Mouse (Mus musculus): Measurements from ENCODE around the gene Ddx4. TPM values are rescaled to one million over a fixed set of nuclear protein-coding genes. Genes with fewer than 3 reads are reported as not detected.

Gene Ddx4
- polyA plus RNA-seq, 1 experiment from 2014 or later: 0.99 TPM

- H3K9ac ChIP-seq (ENCODE audit: low read depth, low read length): no peak overlapping the region
- no peak overlapping the region for H3K4me2 ChIP-seq (ENCODE audit: low read depth, low read length)
- no peaks in the 10 kb centered on the region for H3K27me3 ChIP-seq (replicated peaks; ENCODE audit: control insufficient read depth, insufficient read depth, low read length)
- no peaks in the 10 kb centered on the region for H3K4me1 ChIP-seq (ENCODE audit: control insufficient read depth, insufficient read depth, low read length)
- no peak overlapping the region for H3K27ac ChIP-seq (replicated peaks; ENCODE audit: low read depth, low read length)
- H3K36me3 ChIP-seq (ENCODE audit: control insufficient read depth, insufficient read depth, low read length): peaks cover 10% of the 10 kb centered on the region
- no peaks in the 10 kb centered on the region for H3K9me3 ChIP-seq (ENCODE audit: control insufficient read depth, low read length)
- peak; percentile 88 for ATAC-seq (ENCODE audit: low read depth)
- H3K4me3 ChIP-seq (ENCODE audit: low read depth, low read length): no peak overlapping the region
- peak; percentile 95 for DNase-seq (ENCODE audit: low spot score)
- WGBS: 10% methylated on average over 9 of the region's 9 CpGs
These were observed 21.7 kb upstream of the Ddx4 start for GRCm38 (mm10) chr13:112673899-112674447.

DNA sequence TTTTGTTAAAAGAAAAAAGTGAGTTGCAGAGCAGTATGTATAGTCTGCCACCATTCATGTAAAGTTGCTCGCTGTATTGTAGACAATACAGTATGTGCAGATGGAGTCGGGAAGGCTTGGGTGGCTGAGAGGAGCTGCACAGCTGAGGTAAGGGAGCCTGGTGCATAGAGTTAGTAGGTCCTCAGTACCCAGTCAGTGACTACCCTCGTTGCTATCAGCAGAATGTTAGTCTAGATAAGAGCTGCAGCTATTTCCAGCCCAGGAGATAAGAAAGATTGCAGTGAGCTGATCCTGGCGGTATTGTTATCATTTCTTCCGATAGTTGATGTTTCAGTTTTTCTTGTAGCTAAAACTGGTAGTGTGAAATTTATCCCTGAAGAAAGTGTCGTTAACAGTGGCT lies 20.5 kb upstream of the Ddx4 start:
- Histone ChIP-seq H3K9ac (ENCODE audit: low read depth, low read length) (no peak overlapping the region), H3K27me3 (replicated peaks; ENCODE audit: control insufficient read depth, insufficient read depth, low read length) (no peaks in the 10 kb centered on the region), H3K9me3 (ENCODE audit: control insufficient read depth, low read length) (no peaks in the 10 kb centered on the region), H3K4me2 (ENCODE audit: low read depth, low read length) (no peak overlapping the region), H3K4me3 (ENCODE audit: low read depth, low read length) (no peak overlapping the region), H3K27ac (replicated peaks; ENCODE audit: low read depth, low read length) (no peak overlapping the region), H3K4me1 (ENCODE audit: control insufficient read depth, insufficient read depth, low read length) (no peaks in the 10 kb centered on the region), H3K36me3 (ENCODE audit: control insufficient read depth, insufficient read depth, low read length) (peaks cover 10% of the 10 kb centered on the region)
- ATAC-seq (ENCODE audit: low read depth) (no peak), DNase-seq (ENCODE audit: low spot score) (no peak)
- 84% methylated on average over 6 of the region's 6 CpGs for WGBS

DNA sequence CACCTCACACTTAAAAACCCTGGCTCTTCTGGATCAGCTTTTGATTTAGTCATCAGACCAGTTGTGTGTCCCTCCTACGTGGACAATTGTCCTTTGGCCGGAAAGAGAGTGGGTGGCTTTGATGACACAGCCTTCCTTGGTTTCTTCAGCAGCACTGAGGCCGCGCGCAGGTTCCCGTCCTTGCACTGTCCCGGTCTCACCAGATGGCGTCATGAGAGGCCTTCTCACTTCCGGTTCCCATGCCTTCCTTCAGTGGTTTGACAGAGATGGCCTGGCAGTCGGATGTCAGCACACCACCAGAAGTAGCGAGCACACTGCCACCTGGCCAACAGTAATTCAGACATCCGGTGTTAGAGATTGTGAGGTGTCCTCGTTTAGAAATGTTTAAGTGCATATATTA lies 19.4 kb upstream of the Ddx4 start:
- Histone ChIP-seq H3K4me3 (ENCODE audit: low read depth, low read length) (no peak overlapping the region), H3K4me1 (ENCODE audit: control insufficient read depth, insufficient read depth, low read length) (no peaks in the 10 kb centered on the region), H3K36me3 (ENCODE audit: control insufficient read depth, insufficient read depth, low read length) (peaks cover 10% of the 10 kb centered on the region), H3K4me2 (ENCODE audit: low read depth, low read length) (no peak overlapping the region), H3K9ac (ENCODE audit: low read depth, low read length) (no peak overlapping the region), H3K27me3 (replicated peaks; ENCODE audit: control insufficient read depth, insufficient read depth, low read length) (no peaks in the 10 kb centered on the region), H3K9me3 (ENCODE audit: control insufficient read depth, low read length) (no peaks in the 10 kb centered on the region), H3K27ac (replicated peaks; ENCODE audit: low read depth, low read length) (no peak overlapping the region)
- DNase-seq (ENCODE audit: low spot score): no peak
- no peak for ATAC-seq (ENCODE audit: low read depth)
- 70% methylated on average over 13 of the region's 13 CpGs for WGBS

DNA sequence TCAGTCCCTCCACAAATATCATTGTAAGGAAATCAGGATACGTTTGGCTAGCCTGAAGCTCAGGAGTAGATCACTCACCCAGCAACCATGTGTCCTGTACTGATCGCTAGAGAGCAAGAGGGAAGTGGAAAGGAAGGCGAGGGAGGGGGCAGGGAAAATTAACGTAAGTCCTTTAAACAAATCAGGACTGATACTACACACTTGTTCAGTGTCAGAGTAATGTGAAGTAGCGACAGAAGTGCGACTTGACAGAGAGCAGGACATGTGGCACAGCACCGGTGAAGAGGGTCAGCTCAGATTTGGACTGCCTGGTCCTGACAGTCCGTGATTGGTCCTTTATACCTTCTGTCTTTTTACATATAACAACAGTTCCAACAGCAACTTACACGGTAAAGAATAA lies 14.9 kb upstream of the Ddx4 start:
- Histone ChIP-seq H3K4me3 (ENCODE audit: low read depth, low read length) (no peak overlapping the region), H3K4me2 (ENCODE audit: low read depth, low read length) (no peak overlapping the region), H3K36me3 (ENCODE audit: control insufficient read depth, insufficient read depth, low read length) (peaks cover 10% of the 10 kb centered on the region), H3K27me3 (replicated peaks; ENCODE audit: control insufficient read depth, insufficient read depth, low read length) (no peaks in the 10 kb centered on the region), H3K9ac (ENCODE audit: low read depth, low read length) (no peak overlapping the region), H3K9me3 (ENCODE audit: control insufficient read depth, low read length) (no peaks in the 10 kb centered on the region), H3K27ac (replicated peaks; ENCODE audit: low read depth, low read length) (no peak overlapping the region), H3K4me1 (ENCODE audit: control insufficient read depth, insufficient read depth, low read length) (no peaks in the 10 kb centered on the region)
- DNase-seq (ENCODE audit: low spot score) (no peak), ATAC-seq (ENCODE audit: low read depth) (no peak)
- 76% methylated on average over 9 of the region's 9 CpGs for WGBS

DNA sequence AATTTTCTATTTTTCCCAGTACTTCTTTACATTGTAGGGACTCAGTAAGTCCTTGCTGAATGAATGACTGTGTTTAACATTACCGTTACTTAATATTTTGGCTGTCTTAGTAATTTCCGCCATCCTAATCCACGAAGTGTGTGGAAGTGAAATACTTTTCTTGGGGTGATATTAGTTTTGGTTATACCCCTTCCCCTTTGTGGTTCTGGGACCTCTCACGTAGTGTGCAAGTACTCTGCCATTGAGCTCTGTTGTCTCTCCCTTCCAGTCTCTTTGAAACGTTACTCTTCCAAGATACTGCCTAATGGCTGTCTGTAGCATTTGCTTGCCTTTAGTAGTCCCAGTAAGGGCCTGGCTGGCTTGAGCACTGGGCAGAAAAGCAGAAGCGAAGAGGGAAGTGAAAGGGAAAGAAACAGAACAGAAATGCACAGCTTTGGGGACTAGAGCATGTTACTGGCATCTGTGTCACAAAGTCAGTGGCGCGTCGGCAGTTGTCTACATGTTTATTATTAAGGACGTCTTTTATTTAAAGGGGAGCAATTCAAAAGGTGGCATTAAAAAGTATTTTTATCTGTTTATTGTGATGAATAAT lies 14.3 kb upstream of the Ddx4 start:
- no peaks in the 10 kb centered on the region for H3K27me3 ChIP-seq (replicated peaks; ENCODE audit: control insufficient read depth, insufficient read depth, low read length)
- WGBS: 85% methylated on average over 10 of the region's 10 CpGs
- no peak for DNase-seq (ENCODE audit: low spot score)

GRCm38 (mm10) chr13:112661687-112662086 lies 9.4 kb upstream of the Ddx4 start:
- no peak for DNase-seq (ENCODE audit: low spot score)
- 75% methylated on average over 2 of the region's 2 CpGs for WGBS
- H3K27me3 ChIP-seq (replicated peaks; ENCODE audit: control insufficient read depth, insufficient read depth, low read length): no peaks in the 10 kb centered on the region
- H3K4me2 ChIP-seq (ENCODE audit: low read depth, low read length): no peak overlapping the region
- no peak overlapping the region for H3K27ac ChIP-seq (replicated peaks; ENCODE audit: low read depth, low read length)
- no peak overlapping the region for H3K9ac ChIP-seq (ENCODE audit: low read depth, low read length)
- ATAC-seq (ENCODE audit: low read depth): no peak
- H3K36me3 ChIP-seq (ENCODE audit: control insufficient read depth, insufficient read depth, low read length): no peaks in the 10 kb centered on the region
- H3K4me1 ChIP-seq (ENCODE audit: control insufficient read depth, insufficient read depth, low read length): peaks cover 5% of the 10 kb centered on the region
- H3K4me3 ChIP-seq (ENCODE audit: low read depth, low read length): 0 out of 2 replicates have a peak overlapping the region, but pooled peaks have one; percentile 73
- no peaks in the 10 kb centered on the region for H3K9me3 ChIP-seq (ENCODE audit: control insufficient read depth, low read length)

More for the DNA sequence above, 14.3 kb upstream of the Ddx4 start:
- H3K4me1 ChIP-seq (ENCODE audit: control insufficient read depth, insufficient read depth, low read length): no peaks in the 10 kb centered on the region
- H3K9ac ChIP-seq (ENCODE audit: low read depth, low read length): no peak overlapping the region
- ATAC-seq (ENCODE audit: low read depth): no peak
- no peak overlapping the region for H3K4me3 ChIP-seq (ENCODE audit: low read depth, low read length)
- H3K27ac ChIP-seq (replicated peaks; ENCODE audit: low read depth, low read length): no peak overlapping the region
- H3K4me2 ChIP-seq (ENCODE audit: low read depth, low read length): no peak overlapping the region
- H3K9me3 ChIP-seq (ENCODE audit: control insufficient read depth, low read length): no peaks in the 10 kb centered on the region
- H3K36me3 ChIP-seq (ENCODE audit: control insufficient read depth, insufficient read depth, low read length): peaks cover 10% of the 10 kb centered on the region

DNA sequence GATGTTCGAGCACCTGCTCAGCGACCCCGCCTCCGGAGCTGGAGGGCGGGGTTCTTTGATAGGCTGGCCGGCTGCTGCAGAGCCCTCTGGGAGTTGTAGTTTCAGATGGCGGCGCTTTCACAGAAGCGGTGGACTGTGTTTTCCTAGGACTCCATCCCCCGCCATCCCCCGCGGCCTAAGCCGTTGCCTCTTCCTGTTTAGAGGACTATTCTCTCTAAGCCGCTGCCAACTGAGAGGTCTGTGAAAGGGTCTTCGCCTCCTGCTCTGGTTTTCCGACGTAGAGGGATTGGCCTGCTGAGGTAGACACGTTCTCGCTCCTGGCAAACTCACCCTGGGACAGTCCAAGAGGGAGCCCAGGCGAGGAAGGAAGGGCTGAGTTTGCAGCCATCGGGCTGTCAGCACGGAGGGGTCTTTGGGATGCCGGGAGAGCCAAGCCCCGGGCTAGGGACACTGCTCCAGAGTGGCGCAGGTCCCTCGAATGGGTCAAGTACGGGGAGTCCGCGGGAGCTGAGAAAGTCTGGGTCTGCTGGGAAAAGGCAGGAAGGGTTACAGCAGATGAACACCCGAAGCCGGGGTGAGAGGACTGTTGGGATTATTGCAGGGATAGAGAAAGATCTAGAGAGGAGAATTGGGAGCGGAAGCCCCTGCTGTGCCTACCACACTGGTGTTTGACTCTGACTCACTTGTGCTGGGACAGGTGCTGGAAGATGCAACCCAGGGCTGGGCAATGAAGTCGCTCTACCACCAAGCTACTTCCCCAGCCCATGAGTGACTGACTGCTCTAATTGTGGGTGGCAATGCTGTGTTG lies 8.5 kb upstream of the Ddx4 start, which contains the start of gene Slc38a9:
TSS of gene Slc38a9 (plus strand) at position 178 of the 808 bp plus-strand sequence.
- Histone ChIP-seq H3K27ac (replicated peaks; ENCODE audit: low read depth, low read length) (peak within 1 kb of the TSS; percentile 50; the same call in 1 of the 2 replicates), H3K27me3 (replicated peaks; ENCODE audit: control insufficient read depth, insufficient read depth, low read length) (no peaks in the 10 kb centered on the region), H3K4me1 (ENCODE audit: control insufficient read depth, insufficient read depth, low read length) (peaks cover 5% of the 10 kb centered on the region), H3K36me3 (ENCODE audit: control insufficient read depth, insufficient read depth, low read length) (no peaks in the 10 kb centered on the region), H3K9ac (ENCODE audit: low read depth, low read length) (peak within 1 kb of the TSS; percentile 81), H3K9me3 (ENCODE audit: control insufficient read depth, low read length) (no peaks in the 10 kb centered on the region), H3K4me2 (ENCODE audit: low read depth, low read length) (peak within 1 kb of the TSS; percentile 83), H3K4me3 (ENCODE audit: low read depth, low read length) (peak within 1 kb of the TSS; percentile 73)
- ATAC-seq (ENCODE audit: low read depth) (peak; percentile 99), DNase-seq (ENCODE audit: low spot score) (peak; percentile 98)
- WGBS: under 1% methylated on average over 33 of the region's 33 CpGs

GRCm38 (mm10) chr13:112659986-112660573 lies 7.8 kb upstream of the Ddx4 start:
- H3K27me3 ChIP-seq (replicated peaks; ENCODE audit: control insufficient read depth, insufficient read depth, low read length): no peaks in the 10 kb centered on the region
- no peak for ATAC-seq (ENCODE audit: low read depth)

More at GRCm38 (mm10) chr13:112659986-112660573, 7.8 kb upstream of the Ddx4 start:
- Histone ChIP-seq H3K4me2 (ENCODE audit: low read depth, low read length) (peak overlapping the region; percentile 83), H3K36me3 (ENCODE audit: control insufficient read depth, insufficient read depth, low read length) (no peaks in the 10 kb centered on the region), H3K9me3 (ENCODE audit: control insufficient read depth, low read length) (no peaks in the 10 kb centered on the region), H3K9ac (ENCODE audit: low read depth, low read length) (no peak overlapping the region), H3K4me1 (ENCODE audit: control insufficient read depth, insufficient read depth, low read length) (peaks cover 5% of the 10 kb centered on the region), H3K4me3 (ENCODE audit: low read depth, low read length) (peak overlapping the region; percentile 73), H3K27ac (replicated peaks; ENCODE audit: low read depth, low read length) (no peak overlapping the region)
- 4% methylated on average over 10 of the region's 10 CpGs for WGBS
- DNase-seq (ENCODE audit: low spot score): no peak

Measured in embryonic facial prominence, embryonic 14.5 days (tissue).